Mouse (Mus musculus) spleen, embryonic (tissue): ENCODE data around the gene Spock1.

Experiments used
- CTCF ChIA-PET: fragments of 350-600 bp; sonication (Branson Sonifier 250); formaldehyde crosslinking; loops from one replicate; lab custom pipeline; 2022; lab: Charles Lee

The Spock1 gene

DNA sequence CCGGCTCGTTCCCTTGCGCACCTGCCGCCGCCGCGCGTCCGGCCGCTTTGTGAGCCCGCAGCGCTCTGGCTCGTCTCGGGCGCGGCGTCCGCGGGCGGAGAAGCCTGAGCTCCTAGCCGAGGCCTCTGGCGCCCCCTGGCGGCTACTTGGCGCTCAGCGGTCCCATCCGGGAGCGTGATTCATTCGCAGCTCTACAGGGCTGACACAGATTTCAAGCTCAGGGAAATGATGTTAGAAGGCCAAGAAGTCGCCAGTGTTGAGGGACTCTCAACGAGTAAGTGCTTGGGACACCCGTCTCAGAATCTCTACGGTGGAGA lies at the start of gene Spock1:
Gene Spock1 (minus strand): TSS at position 67 of the 317 bp plus-strand sequence.
- CTCF ChIA-PET = no interaction called here

- CTCF ChIA-PET = no interaction called here
Observed at GRCm38 (mm10) chr13:57950091-57950490, 42.0 kb upstream of the Spock1 start.

DNA sequence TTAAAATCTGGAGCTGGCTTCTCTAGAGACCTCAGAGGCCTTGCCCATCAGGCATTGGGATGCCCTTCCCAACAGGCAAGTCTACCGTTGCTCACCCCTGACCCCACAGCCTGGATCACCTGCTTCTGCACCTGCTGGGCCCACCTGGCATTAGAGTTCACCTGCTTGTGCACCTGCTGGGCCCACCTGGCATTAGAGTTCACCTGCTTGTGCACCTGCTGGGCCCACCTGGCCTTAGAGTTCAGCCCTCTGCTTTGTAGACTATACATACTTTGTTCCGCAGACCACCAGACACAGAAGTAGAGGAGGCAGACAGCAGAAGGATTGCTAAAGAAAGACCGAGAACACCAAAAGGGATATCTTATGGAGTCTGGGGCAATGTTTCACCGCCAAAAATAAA lies 41.4 kb upstream of the Spock1 start:
- CTCF ChIA-PET = no interaction called here

- CTCF ChIA-PET = no interaction called here
Observed at GRCm38 (mm10) chr13:57945197-57945596, 37.1 kb upstream of the Spock1 start.

- CTCF ChIA-PET = no interaction called here
Observed at GRCm38 (mm10) chr13:57944434-57944833, 36.3 kb upstream of the Spock1 start.

DNA sequence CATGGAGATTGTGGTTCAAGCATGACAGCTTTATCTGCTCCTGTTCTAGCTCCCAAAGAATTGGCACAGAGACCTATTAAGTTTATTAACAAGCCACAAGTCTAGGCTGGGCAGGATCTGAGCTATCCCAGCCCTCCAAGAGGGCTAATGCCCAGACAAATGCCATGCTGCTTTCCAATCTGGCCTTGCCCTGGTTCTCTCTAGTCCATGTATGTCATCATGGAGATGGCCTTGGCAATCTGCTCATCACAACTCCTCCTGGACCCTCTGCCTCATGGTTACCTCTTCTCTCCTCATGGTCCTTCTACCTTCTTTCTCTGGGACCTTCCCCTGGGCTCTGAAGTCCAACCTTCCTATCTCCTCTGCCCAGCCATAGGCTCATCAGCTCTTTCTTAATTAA lies 35.8 kb upstream of the Spock1 start:
- CTCF ChIA-PET = no interaction called here

DNA sequence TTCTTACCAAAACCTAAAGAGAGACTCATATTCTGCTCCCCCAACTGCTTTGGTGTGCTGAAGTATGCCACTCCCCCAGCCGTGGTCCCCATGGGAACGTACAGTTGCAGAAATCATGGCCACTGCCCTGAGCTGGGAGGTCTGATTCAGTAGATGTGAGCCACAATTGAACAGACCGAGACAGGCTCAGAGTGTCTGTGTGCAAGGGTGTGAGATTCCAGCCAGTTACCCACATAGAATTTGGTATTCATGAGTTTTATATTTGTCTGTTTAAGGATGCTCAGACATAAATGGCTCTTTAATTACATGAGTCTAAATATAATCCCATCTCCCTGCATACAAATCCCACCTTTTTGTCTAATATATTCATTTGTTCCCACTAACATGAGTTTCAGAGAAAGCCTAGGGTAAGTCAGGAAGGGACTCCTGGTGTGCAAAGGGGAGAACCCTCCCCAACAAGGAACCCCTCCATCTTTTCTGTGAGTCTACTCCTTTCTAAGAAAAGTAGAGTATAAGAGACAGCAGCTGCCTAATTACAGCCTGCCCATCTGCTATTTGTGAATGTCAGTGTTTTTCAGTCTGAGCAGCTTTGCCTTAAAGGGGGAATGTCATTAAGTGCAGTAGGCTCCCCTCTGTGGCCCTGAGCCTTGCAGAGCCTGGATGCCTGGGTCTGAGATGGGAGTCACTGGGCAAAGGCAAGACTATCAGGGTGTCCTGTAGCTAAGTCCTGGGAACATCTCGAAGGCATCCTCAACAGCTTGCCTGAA lies 29.5 kb upstream of the Spock1 start:
- CTCF ChIA-PET = no interaction called here

- CTCF ChIA-PET = no interaction called here
Observed at GRCm38 (mm10) chr13:57931998-57932397, 23.9 kb upstream of the Spock1 start.

- CTCF ChIA-PET = no interaction called here
Observed at GRCm38 (mm10) chr13:57931376-57931775, 23.2 kb upstream of the Spock1 start.

DNA sequence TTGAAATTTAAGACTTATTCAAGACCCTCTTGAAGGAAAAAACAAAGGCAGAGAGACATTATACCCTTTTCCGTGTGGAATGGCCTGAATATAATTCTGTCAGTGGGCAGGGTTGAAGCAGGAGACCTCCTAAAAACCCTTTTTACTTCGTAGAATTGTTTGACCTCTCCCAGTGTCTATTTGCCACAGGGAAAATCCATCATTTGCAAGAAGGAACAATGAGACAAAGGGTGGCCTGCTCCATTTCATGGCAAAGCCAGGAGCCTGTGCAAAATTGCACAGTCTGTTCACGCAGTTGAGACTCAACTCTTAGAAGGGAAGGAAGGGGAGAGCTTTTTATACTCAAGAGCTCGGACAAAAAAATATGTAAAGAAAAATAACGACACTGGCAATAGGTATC lies 22.6 kb upstream of the Spock1 start:
- CTCF ChIA-PET = no interaction called here

DNA sequence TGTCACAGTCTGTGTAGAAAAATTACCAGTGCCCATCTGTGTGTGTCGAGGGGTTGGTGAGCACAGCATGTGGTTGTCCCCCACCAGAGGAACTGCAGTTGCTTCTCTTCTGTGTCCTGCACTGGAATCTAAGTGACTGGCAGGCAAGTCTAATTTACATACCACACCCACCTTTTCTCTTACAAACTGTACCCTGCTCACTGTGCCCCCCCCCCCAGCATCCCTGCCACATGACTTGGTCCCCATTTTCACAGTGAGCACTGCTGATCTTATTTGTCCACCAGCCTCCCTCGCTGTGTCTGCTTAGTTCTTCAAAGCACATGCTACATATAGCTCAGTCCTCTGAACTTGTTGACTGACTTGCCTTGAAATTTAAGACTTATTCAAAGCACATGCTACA lies 22.2 kb upstream of the Spock1 start:
- CTCF ChIA-PET = no interaction called here

DNA sequence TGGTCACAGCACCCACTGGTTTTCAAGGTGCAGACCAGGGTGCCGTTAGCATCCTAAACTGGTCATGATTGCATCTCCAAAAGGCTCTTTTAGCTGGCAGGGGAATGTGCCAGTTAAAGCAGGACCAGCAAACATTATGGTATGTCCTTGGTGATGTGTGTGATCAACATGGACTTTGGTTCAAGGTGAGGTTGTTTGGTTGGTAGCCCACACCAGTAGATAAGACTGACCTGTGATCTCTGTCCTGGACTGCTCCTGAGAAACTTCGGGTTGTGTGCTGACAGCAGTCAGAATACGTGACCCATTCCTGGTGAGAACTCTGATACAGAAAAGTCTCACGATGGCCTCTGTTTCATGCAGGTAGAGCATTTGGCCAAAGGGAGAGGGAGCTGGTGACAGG lies 11.8 kb upstream of the Spock1 start:
- CTCF ChIA-PET = no interaction called here

- CTCF ChIA-PET = no interaction called here
Observed at GRCm38 (mm10) chr13:57911171-57911570, 3.0 kb upstream of the Spock1 start.

GRCm38 (mm10) chr13:57907428-57908265 lies 485 bp downstream of the Spock1 start:
- CTCF ChIA-PET = no interaction called here

GRCm38 (mm10) chr13:57894597-57894996 lies 13.5 kb downstream of the Spock1 start:
- CTCF ChIA-PET = no interaction called here

GRCm38 (mm10) chr13:57889708-57890107 lies 18.4 kb downstream of the Spock1 start:
- CTCF ChIA-PET = no interaction called here

DNA sequence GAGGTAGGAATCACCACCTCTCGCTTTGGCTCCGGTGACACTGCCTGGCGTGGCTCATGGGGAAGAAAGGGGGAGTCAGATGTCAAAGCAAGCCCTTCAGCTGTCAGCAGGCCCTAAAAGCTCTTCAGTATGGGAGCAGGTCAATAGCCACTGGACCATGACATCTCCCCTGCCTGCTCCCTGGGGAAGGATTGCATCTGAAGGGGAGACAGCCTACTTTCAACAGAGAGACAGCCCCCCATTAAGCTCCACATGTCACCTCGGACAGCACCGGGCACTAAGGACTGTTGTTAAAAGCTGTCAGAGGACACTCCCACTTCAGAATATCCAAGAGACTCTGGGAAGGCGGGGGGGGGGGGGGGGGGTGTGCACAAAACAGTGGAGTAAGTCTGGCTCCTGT lies 19.1 kb downstream of the Spock1 start:
- CTCF ChIA-PET = no interaction called here

GRCm38 (mm10) chr13:57879817-57880216 lies 28.3 kb downstream of the Spock1 start:
- CTCF ChIA-PET = no interaction called here

DNA sequence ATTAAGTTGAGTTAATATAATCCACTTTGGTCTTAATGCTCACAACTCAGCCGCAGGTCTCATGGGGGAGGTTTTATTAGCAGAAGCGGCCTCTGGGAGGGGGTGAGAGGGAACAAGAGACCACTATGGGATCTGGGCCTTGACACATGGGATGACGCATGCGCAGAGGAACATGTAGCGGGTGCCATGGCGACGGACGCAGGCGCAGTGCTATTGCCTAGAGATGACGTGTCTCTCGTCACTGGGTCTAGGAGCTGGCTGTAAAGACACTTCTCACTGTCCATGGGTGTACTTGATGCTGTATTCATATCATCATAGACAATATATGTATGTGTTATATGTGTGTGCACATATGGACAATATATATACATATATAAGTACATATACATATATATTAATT lies 29.3 kb downstream of the Spock1 start:
- CTCF ChIA-PET = no interaction called here

- CTCF ChIA-PET = no interaction called here
Observed at GRCm38 (mm10) chr13:57877782-57878181, 30.4 kb downstream of the Spock1 start.

GRCm38 (mm10) chr13:57876966-57877365 lies 31.2 kb downstream of the Spock1 start:
- CTCF ChIA-PET = no interaction called here

DNA sequence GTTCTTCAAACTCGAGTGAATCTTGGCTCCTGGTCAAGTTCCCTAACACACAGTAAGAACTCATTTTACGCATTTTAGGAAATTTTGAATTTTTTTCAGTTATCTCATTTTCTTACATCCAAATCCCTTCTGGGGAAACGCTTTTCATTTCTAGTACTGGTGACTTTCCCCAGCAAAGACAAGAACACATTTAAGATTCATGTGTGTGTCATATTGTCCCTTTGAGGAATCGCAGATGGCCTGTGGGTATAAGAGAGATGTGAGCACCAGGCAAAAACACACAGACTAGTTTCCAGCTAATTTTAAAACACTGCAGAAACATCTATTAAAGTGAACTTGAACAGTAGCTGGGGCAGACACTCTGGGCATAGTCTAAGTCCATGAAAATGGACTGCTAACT lies 38.1 kb downstream of the Spock1 start:
- CTCF ChIA-PET = no interaction called here

- CTCF ChIA-PET = no interaction called here
Observed at GRCm38 (mm10) chr13:57867586-57867985, 40.5 kb downstream of the Spock1 start.
